Mouse (Mus musculus): ENCODE results near the gene Gfer.
"Not testable (repeated sequence)": the region's sequence is repeated elsewhere in the genome, so short reads cannot be mapped to it uniquely, and the experiment has no call there.

- TF ChIP-seq POLR2A (IDR thresholded peaks at IDR 0.05; ENCODE audit: control insufficient read depth, low read depth, low read length); CTCF (IDR thresholded peaks at IDR 0.05; ENCODE audit: control insufficient read depth, insufficient read depth, insufficient replicate concordance, low read depth, low read length): not testable (repeated sequence)
These were observed 28.9 kb downstream of the Gfer start for GRCm38 (mm10) chr17:24667011-24667410.
